Comparison of ENCODE assay signal across 8 mouse cellular contexts in the genomic region with DNA sequence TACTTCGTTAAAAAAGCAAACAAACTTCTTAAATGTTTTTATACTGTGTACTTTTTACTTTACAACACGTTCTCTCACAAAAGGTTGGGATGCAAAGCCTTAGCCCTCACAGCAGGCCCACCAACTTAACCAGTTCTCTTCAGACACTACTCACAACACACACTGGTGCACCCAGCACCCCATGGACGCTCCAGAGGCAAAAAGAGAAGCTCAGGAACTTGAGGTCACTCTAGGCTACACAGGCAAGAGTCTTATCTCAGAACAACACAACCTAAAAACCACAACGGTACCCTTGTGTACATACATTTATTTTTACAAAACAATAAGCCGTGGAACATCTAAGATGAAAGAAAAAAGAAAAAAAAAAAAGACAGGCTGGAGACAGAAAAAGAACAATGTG. TPM values are rescaled to one million over a fixed set of nuclear protein-coding genes. Genes with fewer than 3 reads are reported as not detected.
DNase-seq lines count a peak whose midpoint lies in the region; ATAC-seq and TF ChIP-seq lines count a peak whose summit lies in the region.

No protein-coding gene starts in this region.

- intact Hi-C loops in left cerebral cortex, adult 2 months (cut with DNase I) = no loop called here
- intact Hi-C loops in left cerebral cortex, postnatal 10 days (cut with DNase I) = no loop called here

- TF ChIP-seq CTCF in left cerebral cortex, adult 2 months (IDR thresholded peaks at IDR 0.05) = no peak
- no peak for TF ChIP-seq CTCF in intestine, postnatal 0 days (IDR thresholded peaks at IDR 0.05; ENCODE audit: low read depth)

- H3K27me3 ChIP-seq in embryonic facial prominence, embryonic 12.5 days = no peaks in the 10 kb centered on the region
- H3K27me3 ChIP-seq in intestine, postnatal 0 days (replicated peaks; ENCODE audit: control insufficient read depth, insufficient read depth, low read length) = no peaks in the 10 kb centered on the region
- no peaks in the 10 kb centered on the region for H3K27me3 ChIP-seq in neural tube, embryonic 14.5 days (ENCODE audit: control insufficient read depth, insufficient read depth, low read length)

- WGBS in embryonic facial prominence, embryonic 12.5 days = 8% methylated on average over 5 of the region's 5 CpGs
- 5% methylated on average over 5 of the region's 5 CpGs for WGBS in intestine, postnatal 0 days
- 6% methylated on average over 5 of the region's 5 CpGs for WGBS in neural tube, embryonic 14.5 days

- no peak for DNase-seq in left cerebral cortex, adult 2 months (ENCODE audit: extremely low spot score in 1 of 2, low spot score in 2 of 2)
- DNase-seq in left cerebral cortex, postnatal 10 days (ENCODE audit: extremely low spot score in 1 of 2, low spot score in 2 of 2) = no peak
- no peak for DNase-seq in thymus, postnatal 4 days
- DNase-seq in cerebellum, postnatal 25 days = no peak
- no peak for DNase-seq in left cerebral cortex, adult 9 months (ENCODE audit: low spot score in 2 of 2)

- peak overlapping the region; percentile 66 for H3K4me2 ChIP-seq in embryonic facial prominence, embryonic 12.5 days (replicated peaks)
- peak overlapping the region; percentile 66 for H3K4me2 ChIP-seq in intestine, postnatal 0 days (replicated peaks; ENCODE audit: low read depth)
- peak overlapping the region; percentile 67 for H3K4me2 ChIP-seq in neural tube, embryonic 14.5 days (ENCODE audit: low read depth, low read length)

- H3K9me3 ChIP-seq in embryonic facial prominence, embryonic 12.5 days = no peaks in the 10 kb centered on the region
- H3K9me3 ChIP-seq in intestine, postnatal 0 days (ENCODE audit: control insufficient read depth) = no peaks in the 10 kb centered on the region
- H3K9me3 ChIP-seq in neural tube, embryonic 14.5 days (ENCODE audit: control insufficient read depth, low read length) = no peaks in the 10 kb centered on the region

- peaks cover 19% of the 10 kb centered on the region for H3K4me1 ChIP-seq in embryonic facial prominence, embryonic 12.5 days
- 0 out of 2 replicates have a peak, but pooled peaks cover 4% of the 10 kb centered on the region for H3K4me1 ChIP-seq in intestine, postnatal 0 days (replicated peaks; ENCODE audit: control insufficient read depth, insufficient read depth, low read length)
- H3K4me1 ChIP-seq in neural tube, embryonic 14.5 days (ENCODE audit: control insufficient read depth, insufficient read depth, low read length) = peaks cover 14% of the 10 kb centered on the region

- H3K27ac ChIP-seq in left cerebral cortex, adult 2 months = no peak overlapping the region
- H3K27ac ChIP-seq in embryonic facial prominence, embryonic 12.5 days = no peak overlapping the region
- no peak overlapping the region for H3K27ac ChIP-seq in intestine, postnatal 0 days (ENCODE audit: low read depth, low read length)
- no peak overlapping the region for H3K27ac ChIP-seq in neural tube, embryonic 14.5 days (ENCODE audit: low read depth, low read length)

- 0 out of 2 replicates have a peak, but pooled peaks cover 3% of the 10 kb centered on the region for H3K36me3 ChIP-seq in embryonic facial prominence, embryonic 12.5 days
- peaks cover 3% of the 10 kb centered on the region; the same call in 1 of the 2 replicates for H3K36me3 ChIP-seq in intestine, postnatal 0 days (ENCODE audit: control insufficient read depth, insufficient read depth)
- H3K36me3 ChIP-seq in neural tube, embryonic 14.5 days (ENCODE audit: control insufficient read depth, insufficient read depth, low read length) = no peaks in the 10 kb centered on the region; the same call in 1 of the 2 replicates

- no peak for ATAC-seq in embryonic facial prominence, embryonic 12.5 days (ENCODE audit: insufficient number of reproducible peaks, insufficient read depth, low FRiP score, low TSS enrichment)
- ATAC-seq in intestine, postnatal 0 days = no peak
- no peak for ATAC-seq in neural tube, embryonic 14.5 days (ENCODE audit: low read depth)

- peak overlapping the region; percentile 96 for H3K9ac ChIP-seq in embryonic facial prominence, embryonic 12.5 days
- peak overlapping the region; percentile 91; the same call in 1 of the 2 replicates for H3K9ac ChIP-seq in intestine, postnatal 0 days (ENCODE audit: low read depth, low read length)
- peak overlapping the region; percentile 96; the same call in 1 of the 2 replicates for H3K9ac ChIP-seq in neural tube, embryonic 14.5 days (replicated peaks; ENCODE audit: low read depth, low read length)

- H3K4me3 ChIP-seq in left cerebral cortex, adult 2 months = peak overlapping the region; percentile 99
- peak overlapping the region; percentile 91 for H3K4me3 ChIP-seq in embryonic facial prominence, embryonic 12.5 days
- peak overlapping the region; percentile 88 for H3K4me3 ChIP-seq in intestine, postnatal 0 days (ENCODE audit: low read depth, low read length)
- peak overlapping the region; percentile 96 for H3K4me3 ChIP-seq in neural tube, embryonic 14.5 days (ENCODE audit: low read depth, low read length)

RNA-seq across cellular contexts. Expression of a gene that starts 1.2 kb away (rescaled TPM):
- 10 to 100 TPM; 65.5 to 67.0 TPM for total RNA-seq in left cerebral cortex, adult 2 months (2021)
- total RNA-seq in left cerebral cortex, postnatal 10 days (2021) = 10 to 100 TPM; 43.0 to 43.1 TPM
- 99.0 and 106 TPM in 2 replicates for polyA plus RNA-seq in embryonic facial prominence, embryonic 12.5 days (2016; fragmentation: Nextera tagmentation; extraction: Ambion mirVana)
- 46.2 and 46.9 TPM in 2 replicates for polyA plus RNA-seq in intestine, postnatal 0 days (2015; fragmentation: Nextera tagmentation; extraction: Ambion mirVana)
- 105 and 110 TPM in 2 replicates for polyA plus RNA-seq in neural tube, embryonic 14.5 days (2014; fragmentation: Nextera tagmentation; extraction: Ambion mirVana)

RNA-seq across cellular contexts. Expression of a gene that starts 1.3 kb away (rescaled TPM):
- total RNA-seq in left cerebral cortex, adult 2 months (2021) = 1 to 10 TPM; 2.6 to 4.1 TPM
- total RNA-seq in left cerebral cortex, postnatal 10 days (2021) = 1 to 10 TPM; 3.2 to 3.9 TPM
- polyA plus RNA-seq in embryonic facial prominence, embryonic 12.5 days (2016; fragmentation: Nextera tagmentation; extraction: Ambion mirVana) = 81.8 and 86.2 TPM in 2 replicates
- 21.9 and 22.1 TPM in 2 replicates for polyA plus RNA-seq in intestine, postnatal 0 days (2015; fragmentation: Nextera tagmentation; extraction: Ambion mirVana)
- polyA plus RNA-seq in neural tube, embryonic 14.5 days (2014; fragmentation: Nextera tagmentation; extraction: Ambion mirVana) = 10.6 and 14.3 TPM in 2 replicates

RNA-seq across cellular contexts. Expression of a gene that starts 50.6 kb away (rescaled TPM):
- total RNA-seq in left cerebral cortex, adult 2 months (2021) = 1 to 10 TPM in 1 of 2 experiments, not detected in 1; 3.2 TPM
- total RNA-seq in left cerebral cortex, postnatal 10 days (2021) = 1 to 10 TPM in 1 of 2 experiments, under 1 TPM in 1; 0.99 to 2.2 TPM
- 2.0 and 2.7 TPM in 2 replicates for polyA plus RNA-seq in embryonic facial prominence, embryonic 12.5 days (2016; fragmentation: Nextera tagmentation; extraction: Ambion mirVana)
- polyA plus RNA-seq in intestine, postnatal 0 days (2015; fragmentation: Nextera tagmentation; extraction: Ambion mirVana) = 3.4 and 4.4 TPM in 2 replicates
- polyA plus RNA-seq in neural tube, embryonic 14.5 days (2014; fragmentation: Nextera tagmentation; extraction: Ambion mirVana) = 1.2 and 1.5 TPM in 2 replicates

RNA-seq across cellular contexts. Expression of a gene that starts 54.5 kb away (rescaled TPM):
- 10 to 100 TPM; 13.6 to 15.0 TPM for total RNA-seq in left cerebral cortex, adult 2 months (2021)
- 10 to 100 TPM; 11.8 to 13.3 TPM for total RNA-seq in left cerebral cortex, postnatal 10 days (2021)
- 21.9 and 28.7 TPM in 2 replicates for polyA plus RNA-seq in embryonic facial prominence, embryonic 12.5 days (2016; fragmentation: Nextera tagmentation; extraction: Ambion mirVana)
- polyA plus RNA-seq in intestine, postnatal 0 days (2015; fragmentation: Nextera tagmentation; extraction: Ambion mirVana) = 8.2 and 9.7 TPM in 2 replicates
- polyA plus RNA-seq in neural tube, embryonic 14.5 days (2014; fragmentation: Nextera tagmentation; extraction: Ambion mirVana) = 19.3 and 22.1 TPM in 2 replicates

RNA-seq across cellular contexts. Expression of a gene that starts 54.9 kb away (rescaled TPM):
- total RNA-seq in left cerebral cortex, adult 2 months (2021) = 10 to 100 TPM; 17.7 to 18.7 TPM
- 10 to 100 TPM; 21.1 to 27.0 TPM for total RNA-seq in left cerebral cortex, postnatal 10 days (2021)
- polyA plus RNA-seq in embryonic facial prominence, embryonic 12.5 days (2016; fragmentation: Nextera tagmentation; extraction: Ambion mirVana) = 41.9 and 49.2 TPM in 2 replicates
- 9.1 TPM in 2 replicates for polyA plus RNA-seq in intestine, postnatal 0 days (2015; fragmentation: Nextera tagmentation; extraction: Ambion mirVana)
- 27.4 and 30.1 TPM in 2 replicates for polyA plus RNA-seq in neural tube, embryonic 14.5 days (2014; fragmentation: Nextera tagmentation; extraction: Ambion mirVana)
